Mouse (Mus musculus): ENCODE measurements at regions not wholly inside any gene's neighbourhood (a gene's known extent, or its start where the extent isn't known, plus 50 kb on each side); places are given as distances from the start of the nearest gene placed in this dataset.

DNA sequence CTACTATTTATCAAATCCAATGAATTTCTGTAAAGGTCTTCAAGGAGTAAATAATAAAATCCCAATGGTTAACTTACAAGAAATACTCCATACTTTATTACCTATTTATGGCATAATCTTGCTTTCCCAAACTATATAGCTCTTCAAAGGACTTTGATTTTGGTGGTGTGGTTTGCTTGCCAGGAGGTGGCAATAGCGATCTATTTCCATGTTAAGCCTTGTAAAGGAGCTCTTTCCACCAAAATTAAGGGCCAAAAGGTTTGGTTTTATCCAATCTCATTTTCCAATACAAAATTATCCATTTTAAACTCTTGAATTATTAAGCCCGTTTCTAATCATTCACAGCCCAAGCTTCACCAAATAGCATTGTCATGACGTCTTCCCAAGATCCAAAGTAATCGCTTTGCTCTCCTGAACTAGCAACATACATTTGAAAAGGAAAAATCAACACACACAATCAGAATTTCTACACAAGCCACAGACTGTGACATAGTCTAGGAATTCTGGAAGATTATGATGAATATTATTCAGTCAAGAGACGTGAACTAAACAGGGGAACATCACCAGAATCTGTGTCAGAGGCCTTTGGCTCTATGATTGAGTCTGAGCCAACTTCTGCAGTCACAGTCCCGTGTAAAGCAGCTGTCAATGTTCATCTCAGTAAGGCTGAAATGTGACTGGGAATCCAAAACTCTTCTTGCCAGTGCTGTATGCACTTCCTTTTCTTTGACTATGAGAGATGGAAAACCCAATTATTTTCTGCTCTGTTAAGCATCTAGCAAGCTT, 986.9 kb downstream of the Tbl1xr1 start:
- in situ Hi-C loops (cut with MboI; ENCODE audit: low pct_ligation_motif_present, low pct_unique_long_range_greater_than_20kb, low sequenced_read_pairs) (no loop called here), dilution Hi-C loops (cut with MboI; ENCODE audit: extremely low pct_ligation_motif_present, extremely low pct_unique_long_range_greater_than_20kb, low sequenced_read_pairs) (no loop called here)
- no peak overlapping the region for H3K9ac ChIP-seq (ENCODE audit: insufficient read depth, low read depth)
- peak; percentile 65; the same call in 1 of the 2 replicates for TF ChIP-seq ZC3H11A (IDR thresholded peaks at IDR 0.05; ENCODE audit: low read depth, low read length)
- peak; percentile 79 for TF ChIP-seq SMC3 (IDR thresholded peaks at IDR 0.05; ENCODE audit: low read depth, low read length)
- TF ChIP-seq JUN (IDR thresholded peaks at IDR 0.05; ENCODE audit: insufficient read depth, low read depth, low read length) = no peak
- no peak for TF ChIP-seq MAX (IDR thresholded peaks at IDR 0.05; ENCODE audit: low read length)
- TF ChIP-seq MYC (IDR thresholded peaks at IDR 0.05; ENCODE audit: low read depth, low read length) = no peak
- 0 out of 2 replicates have a peak, but pooled peaks have one; percentile 10 for TF ChIP-seq IRF4 (IDR thresholded peaks at IDR 0.05; ENCODE audit: low read depth, low read length)
- peak; percentile 82 for TF ChIP-seq RAD21 (IDR thresholded peaks at IDR 0.05; ENCODE audit: low read depth, low read length)
- peak in 1 of 2 experiments; percentile 69; a peak in 2 of 4 replicates for TF ChIP-seq CTCF (conservative IDR thresholded peaks at IDR 0.05 in 1 of 2, IDR thresholded peaks at IDR 0.05 in 1 of 2; ENCODE audit: low read depth in 2 of 2, low read length in 2 of 2)
- no peak for TF ChIP-seq MAZ (IDR thresholded peaks at IDR 0.05; ENCODE audit: low read depth, low read length)
- H3K4me1 ChIP-seq (ENCODE audit: control insufficient read depth in 1 of 2, insufficient read depth in 2 of 2) = peaks cover 0 to 7% of the 10 kb centered on the region in 2 experiments; a peak in 1 of 4 replicates
- no peaks in the 10 kb centered on the region for H3K27me3 ChIP-seq (replicated peaks)
- H3K79me2 ChIP-seq (replicated peaks; ENCODE audit: control insufficient read depth, extremely low read depth, insufficient read depth, poor library complexity, severe bottlenecking) = no peaks in the 10 kb centered on the region
- no peaks in the 10 kb centered on the region for H3K9me3 ChIP-seq (replicated peaks; ENCODE audit: low read length)
- H3K4me3 ChIP-seq (replicated peaks in 1 of 3; ENCODE audit: low read depth in 2 of 3, low read length in 2 of 3, poor library complexity in 1 of 3) = no peak overlapping the region
- peak; percentile 23 for DNase-seq (ENCODE audit: extremely low read depth)
- H3K27ac ChIP-seq (ENCODE audit: insufficient read depth, low read depth) = no peak overlapping the region
- H3K36me3 ChIP-seq (replicated peaks in 1 of 2; ENCODE audit: control insufficient read depth in 1 of 2, insufficient read depth in 1 of 2, low read length in 1 of 2) = peaks cover 0 to 2% of the 10 kb centered on the region in 2 experiments
- no peak overlapping the region for H3K4me2 ChIP-seq (ENCODE audit: insufficient read depth, low read depth, poor library complexity, severe bottlenecking)

DNA sequence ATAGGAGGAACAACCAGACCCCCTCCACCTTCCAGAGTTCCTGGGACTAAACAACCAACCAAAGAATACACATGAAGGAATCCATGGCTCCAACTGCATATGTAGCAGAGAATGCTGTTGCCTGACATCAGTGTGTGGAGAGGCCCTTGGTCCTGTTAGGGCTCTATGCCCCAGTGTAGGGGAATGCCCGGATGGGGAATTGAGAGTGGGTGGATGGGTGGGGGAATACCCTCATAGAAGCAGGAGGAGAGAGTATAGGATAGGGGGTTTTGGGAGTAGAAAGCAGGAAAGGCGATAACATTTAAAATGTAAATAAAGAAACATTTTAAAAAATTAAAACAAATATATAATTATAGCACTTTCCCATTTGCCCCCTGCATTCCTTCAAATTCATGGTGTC, 995.0 kb downstream of the Tbl1xr1 start:
- Histone ChIP-seq H3K9ac (ENCODE audit: insufficient read depth, low read depth) (no peak overlapping the region), H3K9me3 (replicated peaks; ENCODE audit: low read length) (no peaks in the 10 kb centered on the region), H3K4me3 (replicated peaks in 1 of 3; ENCODE audit: low read depth in 2 of 3, low read length in 2 of 3, poor library complexity in 1 of 3) (no peak overlapping the region), H3K4me2 (ENCODE audit: insufficient read depth, low read depth, poor library complexity, severe bottlenecking) (peak overlapping the region; percentile 77), H3K27me3 (replicated peaks) (no peaks in the 10 kb centered on the region), H3K27ac (ENCODE audit: insufficient read depth, low read depth) (peak overlapping the region; percentile 67; the same call in 1 of the 2 replicates), H3K36me3 (replicated peaks in 1 of 2; ENCODE audit: control insufficient read depth in 1 of 2, insufficient read depth in 1 of 2, low read length in 1 of 2) (peaks cover 0 to 6% of the 10 kb centered on the region in 2 experiments), H3K79me2 (replicated peaks; ENCODE audit: control insufficient read depth, extremely low read depth, insufficient read depth, poor library complexity, severe bottlenecking) (no peaks in the 10 kb centered on the region), H3K4me1 (ENCODE audit: control insufficient read depth in 1 of 2, insufficient read depth in 2 of 2) (peaks cover 5 to 30% of the 10 kb centered on the region in 2 experiments; a peak in 3 of 4 replicates)
- dilution Hi-C loops (cut with MboI; ENCODE audit: extremely low pct_ligation_motif_present, extremely low pct_unique_long_range_greater_than_20kb, low sequenced_read_pairs) = no loop called here
- in situ Hi-C loops (cut with MboI; ENCODE audit: low pct_ligation_motif_present, low pct_unique_long_range_greater_than_20kb, low sequenced_read_pairs) = no loop called here
- DNase-seq (ENCODE audit: extremely low read depth) = peak; percentile 64
- TF ChIP-seq E2F4 (IDR thresholded peaks at IDR 0.05; ENCODE audit: insufficient replicate concordance, low read depth, low read length) = 0 out of 2 replicates have a peak, but pooled peaks have one; percentile 47
- TF ChIP-seq MYC (IDR thresholded peaks at IDR 0.05; ENCODE audit: low read depth, low read length) = no peak
- TF ChIP-seq MAX (IDR thresholded peaks at IDR 0.05; ENCODE audit: low read length) = peak; percentile 34; the same call in 1 of the 2 replicates
- TF ChIP-seq ZNF384 (IDR thresholded peaks at IDR 0.05; ENCODE audit: low read depth, low read length) = no peak
- TF ChIP-seq IRF4 (IDR thresholded peaks at IDR 0.05; ENCODE audit: low read depth, low read length) = peak; percentile 98
- TF ChIP-seq JUN (IDR thresholded peaks at IDR 0.05; ENCODE audit: insufficient read depth, low read depth, low read length) = no peak
- no peak for TF ChIP-seq USF1 (IDR thresholded peaks at IDR 0.05; ENCODE audit: low read depth, low read length)
- peak; percentile 49; the same call in 1 of the 2 replicates for TF ChIP-seq BHLHE40 (IDR thresholded peaks at IDR 0.05; ENCODE audit: low read depth, low read length)
- no peak for TF ChIP-seq HCFC1 (IDR thresholded peaks at IDR 0.05; ENCODE audit: low read depth, low read length)
- TF ChIP-seq USF2 (conservative IDR thresholded peaks at IDR 0.05; ENCODE audit: low read depth, low read length) = no peak
- TF ChIP-seq RAD21 (IDR thresholded peaks at IDR 0.05; ENCODE audit: low read depth, low read length) = no peak; the same call in 1 of the 2 replicates
- TF ChIP-seq NRF1 (IDR thresholded peaks at IDR 0.05; ENCODE audit: low read depth, low read length) = no peak
- TF ChIP-seq CHD2 (IDR thresholded peaks at IDR 0.05; ENCODE audit: low read length) = peak; percentile 86
- TF ChIP-seq PAX5 (IDR thresholded peaks at IDR 0.05; ENCODE audit: low read length) = no peak
- TF ChIP-seq ZKSCAN1 (IDR thresholded peaks at IDR 0.05; ENCODE audit: borderline replicate concordance, low read depth, low read length) = no peak
- TF ChIP-seq MAFK (IDR thresholded peaks at IDR 0.05; ENCODE audit: insufficient replicate concordance, low read length) = 0 out of 2 replicates have a peak, but pooled peaks have one; percentile 24
- TF ChIP-seq ETS1 (conservative IDR thresholded peaks at IDR 0.05; ENCODE audit: low read depth, low read length) = peak; percentile 62
- TF ChIP-seq CHD1 (IDR thresholded peaks at IDR 0.05; ENCODE audit: low read depth, low read length) = no peak
- 0 out of 2 replicates have a peak, but pooled peaks have one; percentile 31 for TF ChIP-seq ELF1 (IDR thresholded peaks at IDR 0.05; ENCODE audit: low read depth, low read length)
- TF ChIP-seq POLR2AphosphoS2 (IDR thresholded peaks at IDR 0.05; ENCODE audit: low read depth, low read length) = no peak
- no peak for TF ChIP-seq SMC3 (IDR thresholded peaks at IDR 0.05; ENCODE audit: low read depth, low read length)
- peak; percentile 79 for TF ChIP-seq TCF12 (IDR thresholded peaks at IDR 0.05; ENCODE audit: low read depth, low read length)
- TF ChIP-seq TBP (conservative IDR thresholded peaks at IDR 0.05; ENCODE audit: low read depth, low read length) = no peak
- no peak for TF ChIP-seq CTCF (conservative IDR thresholded peaks at IDR 0.05 in 1 of 2, IDR thresholded peaks at IDR 0.05 in 1 of 2; ENCODE audit: low read depth in 2 of 2, low read length in 2 of 2)
- TF ChIP-seq MAZ (IDR thresholded peaks at IDR 0.05; ENCODE audit: low read depth, low read length) = peak; percentile 72; the same call in 1 of the 2 replicates
- TF ChIP-seq UBTF (IDR thresholded peaks at IDR 0.05; ENCODE audit: low read depth, low read length) = no peak
- peak; percentile 90 for TF ChIP-seq RCOR1 (conservative IDR thresholded peaks at IDR 0.05; ENCODE audit: low read depth, low read length)
